Mouse (Mus musculus) spleen, adult 2 months (tissue): ENCODE results near the gene Ndufa5. TPM values are rescaled to one million over a fixed set of nuclear protein-coding genes. Genes with fewer than 3 reads are reported as not detected.

Source experiments
- DNase-seq, 2 experiments: peaks; one replicate each; pipeline versions ENCODE4 v3.0.0 to v3.0.0-alpha.2; 2012 to 2021; ENCODE audit warnings: low spot score in 2 of 2, low read depth in 1 of 2
- H3K27ac ChIP-seq: fragments of 200-500 bp; 2 replicates; pipeline ENCODE4 v1.5.1; 2012; ENCODE audit warnings: low read length, inconsistent platforms; ENCODE audit not compliant: insufficient read depth
- H3K27me3 ChIP-seq: fragments of 200-500 bp; 2 replicates; pipeline ENCODE4 v1.6.1; 2012; ENCODE audit warnings: mild to moderate bottlenecking, moderate library complexity, low read length, inconsistent platforms; ENCODE audit not compliant: control insufficient read depth, insufficient read depth
- H3K36me3 ChIP-seq: fragments of 200-500 bp; 2 replicates; pipeline ENCODE4 v1.6.1; 2012; ENCODE audit warnings: mild to moderate bottlenecking, low read length, inconsistent platforms; ENCODE audit not compliant: control insufficient read depth, insufficient read depth
- H3K4me1 ChIP-seq: fragments of 200-500 bp; 2 replicates; pipeline ENCODE4 v1.6.1; 2011; ENCODE audit warnings: inconsistent platforms; ENCODE audit not compliant: control insufficient read depth, insufficient read depth, insufficient read length
- H3K4me3 ChIP-seq: fragments of 200-500 bp; 2 replicates; pipeline ENCODE4 v1.5.1; 2011; ENCODE audit warnings: mild to moderate bottlenecking, inconsistent platforms; ENCODE audit not compliant: insufficient read depth, insufficient read length; ENCODE audit errors: extremely low read depth
- CTCF ChIP-seq: fragments of 200-500 bp; IDR thresholded peaks from 2 replicates; pipeline ENCODE4 v1.5.1; 2011; ENCODE audit warnings: mild to moderate bottlenecking, inconsistent platforms; ENCODE audit not compliant: insufficient read depth, insufficient read length, insufficient replicate concordance; ENCODE audit errors: extremely low read depth
- POLR2A ChIP-seq: fragments of 200-500 bp; IDR thresholded peaks from 2 replicates; pipeline ENCODE4 v1.6.1; 2011; ENCODE audit warnings: low read depth, low read length, inconsistent platforms
- WGBS: fragments of 180-500 bp; shearing (Covaris S2); methylation state at CpG from one replicate; pipeline ENCODE4 v1.1.7; 2018; 5-methylcytosine and 5-hydroxymethylcytosine counted together
- polyA plus RNA-seq: library from polyadenylated mRNA; depleted of rRNA; stranded (reverse); fragments of >200 nt; gene quantifications from 2 replicates; pipeline ENCODE4 v1.2.3, GENCODE M21; 2012

The Ndufa5 gene
- polyA plus RNA-seq, 1 experiment, result 0.58 TPM

GRCm38 (mm10) chr6:24528064-24528243 is 141 bp upstream of the Ndufa5 start, which contains the start of gene Asb15:
Asb15 (plus strand) TSS chr6:24528144.
- 52% methylated on average over 2 of the region's 2 CpGs for WGBS
- H3K4me3 ChIP-seq, result peak within 1 kb of the TSS; percentile 89
- H3K27ac ChIP-seq, result peak within 1 kb of the TSS; percentile 49; the same call in 1 of the 2 replicates
- no peak for TF ChIP-seq CTCF
- no peak for TF ChIP-seq POLR2A
- peaks cover 6% of the 10 kb centered on the region; the same call in 1 of the 2 replicates for H3K4me1 ChIP-seq
- H3K36me3 ChIP-seq, result no peaks in the 10 kb centered on the region
- no peaks in the 10 kb centered on the region for H3K27me3 ChIP-seq
- DNase-seq, result no peak

DNA sequence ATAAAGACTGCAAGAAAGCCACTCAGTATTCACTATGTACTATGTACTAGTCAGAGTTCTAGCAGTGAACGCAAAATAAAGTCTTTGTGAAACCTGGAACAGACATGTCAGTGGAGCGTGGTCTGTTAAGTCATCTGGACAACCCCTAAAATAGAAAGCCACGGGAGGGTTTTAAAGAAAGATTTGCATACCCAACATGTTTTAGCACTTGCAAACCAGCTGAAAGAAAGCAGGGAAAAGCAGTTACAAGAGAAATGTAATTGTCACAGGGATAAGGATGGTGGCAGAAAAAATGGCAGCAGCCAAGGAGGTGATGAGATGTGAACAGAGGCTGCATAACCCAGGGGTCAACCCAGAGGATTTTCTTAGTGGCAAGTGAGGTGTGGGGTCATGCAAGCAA is 2.1 kb downstream of the Ndufa5 start:
- no peak for DNase-seq
- Histone ChIP-seq H3K27ac (no peak overlapping the region), H3K4me3 (no peak overlapping the region), H3K36me3 (peaks cover 6% of the 10 kb centered on the region), H3K27me3 (no peaks in the 10 kb centered on the region), H3K4me1 (peaks cover 6% of the 10 kb centered on the region; the same call in 1 of the 2 replicates)
- no peak for TF ChIP-seq CTCF
- TF ChIP-seq POLR2A, result no peak
- 42% methylated on average over 3 of the region's 3 CpGs for WGBS

- peaks cover 7% of the 10 kb centered on the region for H3K36me3 ChIP-seq
- no peak overlapping the region for H3K4me3 ChIP-seq
- H3K4me1 ChIP-seq, result peaks cover 4% of the 10 kb centered on the region; the same call in 1 of the 2 replicates
- no peak for DNase-seq
- TF ChIP-seq CTCF, result no peak
- no peak for TF ChIP-seq POLR2A
- WGBS, result 42% methylated on average over 2 of the region's 2 CpGs
- no peaks in the 10 kb centered on the region for H3K27me3 ChIP-seq
- no peak overlapping the region for H3K27ac ChIP-seq
Observed at GRCm38 (mm10) chr6:24516197-24516596, 11.6 kb downstream of the Ndufa5 start.

GRCm38 (mm10) chr6:24514552-24515284 is 13.1 kb downstream of the Ndufa5 start, which contains the start of gene Iqub:
Iqub (minus strand) TSS chr6:24515067.
- peaks cover 4% of the 10 kb centered on the region; the same call in 1 of the 2 replicates for H3K4me1 ChIP-seq
- no peak within 1 kb of the TSS for H3K4me3 ChIP-seq
- peaks cover 5% of the 10 kb centered on the region for H3K36me3 ChIP-seq
- no peak within 1 kb of the TSS for H3K27ac ChIP-seq
- whole genome bisulfite sequencing, result 26% methylated on average over 13 of the region's 13 CpGs
- DNase-seq, result peak in 1 of 2 experiments; percentile 15
- TF ChIP-seq CTCF, result no peak
- TF ChIP-seq POLR2A, result no peak
- no peaks in the 10 kb centered on the region for H3K27me3 ChIP-seq

GRCm38 (mm10) chr6:24504141-24504540 is 23.7 kb downstream of the Ndufa5 start:
- Histone ChIP-seq H3K4me1 (no peaks in the 10 kb centered on the region), H3K27me3 (no peaks in the 10 kb centered on the region), H3K27ac (no peak overlapping the region), H3K4me3 (no peak overlapping the region), H3K36me3 (no peaks in the 10 kb centered on the region)
- 77% methylated on average over 2 of the region's 2 CpGs for WGBS
- no peak for DNase-seq
- TF ChIP-seq POLR2A (no peak), CTCF (no peak)

DNA sequence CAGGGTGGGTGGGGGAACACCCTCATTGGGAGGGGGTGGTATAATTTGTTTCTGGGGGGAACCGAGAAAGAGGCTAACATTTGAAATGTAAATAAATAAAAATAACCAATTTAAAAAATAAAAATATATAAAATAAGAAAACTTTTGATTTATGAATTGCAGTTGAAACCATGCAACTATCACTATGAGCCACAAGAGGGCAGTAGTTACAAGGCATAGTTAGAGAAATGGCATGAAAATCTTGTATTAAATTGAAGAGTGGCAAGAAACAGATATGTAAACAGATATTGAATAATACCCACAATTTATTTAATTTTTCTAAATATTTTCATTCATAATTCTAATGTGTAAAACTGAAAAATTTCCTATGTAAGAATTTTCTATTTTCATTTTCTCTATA is 37.5 kb downstream of the Ndufa5 start:
- 15% methylated on average over 1 of the region's 1 CpGs for WGBS
- DNase-seq, result no peak

DNA sequence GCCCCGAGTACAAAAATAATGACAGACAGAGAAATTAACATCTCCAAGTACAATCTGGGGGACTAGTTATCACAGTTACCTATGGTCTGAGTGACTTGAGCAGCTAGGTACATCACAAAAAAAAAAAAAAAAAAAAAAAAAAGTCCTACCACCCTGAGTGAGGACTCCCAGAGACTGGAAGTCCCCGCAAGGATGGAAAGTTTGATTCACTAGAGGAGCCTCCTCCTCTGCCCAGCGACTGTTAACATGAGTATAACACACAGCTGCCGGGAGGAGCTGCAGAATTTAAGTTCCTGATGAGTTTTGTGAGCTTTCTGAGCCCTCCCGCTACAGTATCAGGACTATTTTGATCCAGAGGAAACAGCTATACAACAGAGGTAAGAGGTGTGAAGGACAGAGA is 41.3 kb downstream of the Ndufa5 start:
- Histone ChIP-seq H3K27ac (no peak overlapping the region), H3K4me3 (no peak overlapping the region), H3K36me3 (no peaks in the 10 kb centered on the region), H3K27me3 (no peaks in the 10 kb centered on the region), H3K4me1 (no peaks in the 10 kb centered on the region)
- TF ChIP-seq POLR2A, result no peak
- TF ChIP-seq CTCF, result no peak
- 77% methylated on average over 5 of the region's 5 CpGs for WGBS
- no peak for DNase-seq

More for the DNA sequence above, 37.5 kb downstream of the Ndufa5 start:
- Histone ChIP-seq H3K27ac (no peak overlapping the region), H3K27me3 (no peaks in the 10 kb centered on the region), H3K4me1 (no peaks in the 10 kb centered on the region), H3K36me3 (no peaks in the 10 kb centered on the region), H3K4me3 (no peak overlapping the region)
- TF ChIP-seq CTCF (no peak), POLR2A (no peak)
